Mouse (Mus musculus) kidney, postnatal 36 days (tissue): ENCODE results near the gene F2rl2.

Experiments
- DNase-seq, 2 experiments: peaks; one replicate each; pipeline ENCODE4 v3.0.0; 2021 to 2022; ENCODE audit warnings: mixed read lengths in 2 of 2

Gene F2rl2

GRCm38 (mm10) chr13:95696654-95697163 is at the start of gene F2rl2:
TSS of gene F2rl2 (plus strand) at chr13:95696853.
- DNase-seq, result no peak

- peak in 1 of 2 experiments; percentile 53 for DNase-seq
These were observed 49.4 kb upstream of the F2rl2 start for GRCm38 (mm10) chr13:95647248-95647647.

GRCm38 (mm10) chr13:95649941-95650340 is 46.7 kb upstream of the F2rl2 start:
- no peak for DNase-seq

GRCm38 (mm10) chr13:95651870-95652668 is 44.6 kb upstream of the F2rl2 start:
- DNase-seq, result peak in 1 of 2 experiments; percentile 53

- DNase-seq, result no peak
These were observed 43.0 kb upstream of the F2rl2 start for GRCm38 (mm10) chr13:95653696-95654095.

GRCm38 (mm10) chr13:95655284-95655683 is 41.4 kb upstream of the F2rl2 start:
- peak; percentile 60 to 67 for DNase-seq

- no peak for DNase-seq
These were observed 39.5 kb upstream of the F2rl2 start for GRCm38 (mm10) chr13:95657171-95657570.

- DNase-seq, result no peak
These were observed 37.2 kb upstream of the F2rl2 start for GRCm38 (mm10) chr13:95659432-95659831.

- no peak for DNase-seq
These were observed 32.8 kb upstream of the F2rl2 start for GRCm38 (mm10) chr13:95663834-95664233.

- DNase-seq, result no peak
These were observed 30.9 kb upstream of the F2rl2 start for GRCm38 (mm10) chr13:95665644-95666356.

- peak in 1 of 2 experiments; percentile 51 for DNase-seq
These were observed 29.4 kb upstream of the F2rl2 start for GRCm38 (mm10) chr13:95667260-95667659.

- no peak for DNase-seq
These were observed 26.1 kb upstream of the F2rl2 start for GRCm38 (mm10) chr13:95670534-95670933.

- no peak for DNase-seq
These were observed 25.4 kb upstream of the F2rl2 start for GRCm38 (mm10) chr13:95671108-95671897.

- no peak for DNase-seq
These were observed 24.3 kb upstream of the F2rl2 start for GRCm38 (mm10) chr13:95672372-95672771.

GRCm38 (mm10) chr13:95679078-95679477 is 17.6 kb upstream of the F2rl2 start:
- DNase-seq, result no peak

GRCm38 (mm10) chr13:95679491-95679941 is 17.1 kb upstream of the F2rl2 start:
- no peak for DNase-seq

- no peak for DNase-seq
These were observed 11.9 kb upstream of the F2rl2 start for GRCm38 (mm10) chr13:95684656-95685244.

- no peak for DNase-seq
These were observed 10.9 kb upstream of the F2rl2 start for GRCm38 (mm10) chr13:95685736-95686135.

- DNase-seq, result no peak
These were observed 8.1 kb upstream of the F2rl2 start for GRCm38 (mm10) chr13:95688576-95688975.

- no peak for DNase-seq
These were observed 4.5 kb upstream of the F2rl2 start for GRCm38 (mm10) chr13:95692201-95692600.

GRCm38 (mm10) chr13:95696120-95696653 is 466 bp upstream of the F2rl2 start:
- DNase-seq, result no peak

- no peak for DNase-seq
These were observed 1.2 kb downstream of the F2rl2 start for GRCm38 (mm10) chr13:95697874-95698273.
